Mouse (Mus musculus) midbrain, embryonic 16.5 days (tissue): ENCODE data around the gene Zkscan3. TPM values are rescaled to one million over a fixed set of nuclear protein-coding genes. Genes with fewer than 3 reads are reported as not detected.

Experiments
- ATAC-seq: fragments of 200-750 bp; cut with Nextera tagmentation; 2 replicates; pipeline ENCODE4 v1.8.0; 2017; ENCODE audit warnings: moderate TSS enrichment
- H3K27ac ChIP-seq: fragments of 300-500 bp; sonication (generic); 2 replicates; pipeline ENCODE4 v1.5.1; 2014; ENCODE audit warnings: mild to moderate bottlenecking, low read length, mixed read lengths
- H3K27me3 ChIP-seq: fragments of 300-500 bp; sonication (generic); 2 replicates; pipeline ENCODE4 v1.6.1; 2014; ENCODE audit warnings: low read depth, low read length, mixed read lengths; ENCODE audit not compliant: control insufficient read depth, insufficient read depth
- H3K36me3 ChIP-seq: fragments of 300-500 bp; sonication (generic); 2 replicates; pipeline ENCODE4 v1.6.1; 2014; ENCODE audit warnings: mild to moderate bottlenecking, low read length, moderate library complexity, mixed read lengths; ENCODE audit not compliant: control insufficient read depth, insufficient read depth
- H3K4me1 ChIP-seq: fragments of 300-500 bp; sonication (generic); 2 replicates; pipeline ENCODE4 v1.6.1; 2014; ENCODE audit warnings: mild to moderate bottlenecking, low read length, mixed read lengths; ENCODE audit not compliant: control insufficient read depth, insufficient read depth
- H3K4me2 ChIP-seq: fragments of 300-500 bp; sonication (generic); 2 replicates; pipeline ENCODE4 v1.6.1; 2014; ENCODE audit warnings: mild to moderate bottlenecking, low read length, mixed read lengths
- H3K4me3 ChIP-seq: fragments of 300-500 bp; sonication (generic); 2 replicates; pipeline ENCODE4 v1.5.1; 2014; ENCODE audit warnings: low read depth, mild to moderate bottlenecking, low read length, moderate library complexity, mixed read lengths
- H3K9ac ChIP-seq: fragments of 300-500 bp; sonication (generic); 2 replicates; pipeline ENCODE4 v1.6.1; 2014; ENCODE audit warnings: low read depth, low read length, mixed read lengths
- H3K9me3 ChIP-seq: fragments of 300-500 bp; sonication (generic); replicated peaks from 2 replicates; pipeline ENCODE4 v1.6.1; 2014; ENCODE audit warnings: mild to moderate bottlenecking, low read length, mixed read lengths; ENCODE audit not compliant: control insufficient read depth, poor library complexity, severe bottlenecking
- WGBS: fragments of 180-500 bp; shearing (Covaris S2); extraction: QIAGEN DNeasy Blood & Tissue Kit; methylation state at CpG from one replicate; pipeline ENCODE4 v1.1.7; 2014; 5-methylcytosine and 5-hydroxymethylcytosine counted together
- microRNA counts: library from miRNA; unstranded; fragments of <30 nt; microRNA quantifications from one replicate; lab custom pipeline; 2016
- microRNA-seq: library from miRNA; unstranded; fragments of <30 nt; microRNA quantifications from one replicate; pipeline ENCODE4, GENCODE M21; 2017
- polyA plus RNA-seq: library from polyadenylated mRNA; unstranded; fragments of >200 nt; fragmentation: Nextera tagmentation; extraction: Ambion mirVana; gene quantifications from 2 replicates; pipeline ENCODE4 v1.2.1, GENCODE M21; 2015

Zkscan3 gene
- polyA plus RNA-seq, 1 experiment from 2014 or later = 64.5 TPM

GRCm38 (mm10) chr13:21363719-21364118 is 38.8 kb downstream of the Zkscan3 start:
- Histone ChIP-seq H3K9me3 (no peaks in the 10 kb centered on the region), H3K36me3 (peaks cover 2% of the 10 kb centered on the region), H3K4me1 (peaks cover 26% of the 10 kb centered on the region), H3K4me2 (peak overlapping the region; percentile 64), H3K27me3 (no peaks in the 10 kb centered on the region), H3K4me3 (peak overlapping the region; percentile 61), H3K9ac (peak overlapping the region; percentile 41; the same call in 1 of the 2 replicates), H3K27ac (no peak overlapping the region)
- no peak for ATAC-seq
- WGBS = 59% methylated on average over 12 of the region's 12 CpGs

- Histone ChIP-seq H3K27ac (peak within 1 kb of the TSS; percentile 63), H3K4me1 (peaks cover 26% of the 10 kb centered on the region), H3K4me2 (peak within 1 kb of the TSS; percentile 64), H3K9ac (peak within 1 kb of the TSS; percentile 74), H3K9me3 (no peaks in the 10 kb centered on the region), H3K36me3 (no peaks in the 10 kb centered on the region; the same call in 1 of the 2 replicates), H3K27me3 (no peaks in the 10 kb centered on the region), H3K4me3 (peak within 1 kb of the TSS; percentile 61)
- ATAC-seq = peak; percentile 100
- under 1% methylated on average over 29 of the region's 29 CpGs for WGBS
Measured at GRCm38 (mm10) chr13:21362621-21363248, 39.8 kb downstream of the Zkscan3 start, which contains the start of gene Zscan12. Gene Zscan12 (plus strand): TSS chr13:21362820.

- no peak overlapping the region for H3K4me2 ChIP-seq
- no peak for ATAC-seq
- H3K9ac ChIP-seq = no peak overlapping the region
- no peaks in the 10 kb centered on the region for H3K36me3 ChIP-seq
- H3K27me3 ChIP-seq = no peaks in the 10 kb centered on the region
- no peaks in the 10 kb centered on the region for H3K9me3 ChIP-seq
- no peak overlapping the region for H3K27ac ChIP-seq
- H3K4me3 ChIP-seq = no peak overlapping the region
- no peaks in the 10 kb centered on the region for H3K4me1 ChIP-seq
Measured at GRCm38 (mm10) chr13:21350593-21350992, 52.0 kb downstream of the Zkscan3 start.

DNA sequence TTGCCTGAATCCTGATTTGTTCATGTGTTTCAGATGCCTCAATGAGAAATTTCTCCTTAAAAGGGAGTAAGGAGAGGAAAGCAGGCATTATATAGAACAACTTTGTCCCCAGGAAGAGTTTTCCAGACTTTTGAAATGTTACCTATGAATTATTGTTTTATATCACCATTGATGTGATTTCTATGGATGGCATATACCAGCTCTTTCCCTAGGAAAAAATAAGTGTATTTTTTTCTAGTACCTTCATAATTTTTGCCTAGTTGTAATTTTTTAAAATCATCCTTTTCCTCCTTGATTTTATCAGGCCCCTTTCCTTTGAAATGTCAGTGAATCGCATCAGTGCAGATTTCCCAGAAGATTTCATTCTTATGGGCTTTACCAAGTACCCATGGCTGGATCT is 55.9 kb downstream of the Zkscan3 start, which contains the start of gene Olfr1367:
Olfr1367 (plus strand) TSS at position 301 of the 400 bp plus-strand sequence.
- Histone ChIP-seq H3K4me1 (no peaks in the 10 kb centered on the region), H3K27me3 (no peaks in the 10 kb centered on the region), H3K36me3 (no peaks in the 10 kb centered on the region), H3K27ac (no peak within 1 kb of the TSS), H3K9me3 (no peaks in the 10 kb centered on the region), H3K9ac (no peak within 1 kb of the TSS), H3K4me3 (no peak within 1 kb of the TSS), H3K4me2 (no peak within 1 kb of the TSS)
- ATAC-seq = no peak
- 86% methylated on average over 1 of the region's 1 CpGs for WGBS

MicroRNAs encoded within 50 kb of the gene (microRNA counts, 519-probe panel; counts per million panel counts)
- microRNA mmu-miR-1896 (lab: Ali Mortazavi, UCI) = 2,683 counts per million, percentile 80 among the panel's probes with 10 or more counts

Small RNAs within 50 kb of the gene (microRNA-seq; reads per million reads assigned to microRNA genes)
- gene Mir1896 (not detected), gene Mir6942 (not detected)

Other genes with a start within 250 kb of the Zkscan3 start
- gene Trim27, start 223.3 kb downstream of the Zkscan3 start, polyA plus RNA-seq = 70.6 and 73.6 TPM in 2 replicates
- not detected in 2 replicates for gene Gpx5, start 110.0 kb downstream of the Zkscan3 start, polyA plus RNA-seq
- gene Gpx6, start 90.6 kb downstream of the Zkscan3 start, polyA plus RNA-seq = 0.54 TPM in 1 of 2 replicates, not detected in the other
- not detected in 2 replicates for gene Olfr1367, start 55.8 kb downstream of the Zkscan3 start, polyA plus RNA-seq
- gene Zscan12, start 39.9 kb downstream of the Zkscan3 start, polyA plus RNA-seq = 11.5 and 13.5 TPM in 2 replicates
- gene Pgbd1, start 38.3 kb upstream of the Zkscan3 start, polyA plus RNA-seq = 4.6 and 4.8 TPM in 2 replicates
- gene Zscan26, start 51.0 kb upstream of the Zkscan3 start, polyA plus RNA-seq = 21.5 and 23.4 TPM in 2 replicates
- 3.8 and 4.5 TPM in 2 replicates for gene Nkapl, start 65.8 kb upstream of the Zkscan3 start, polyA plus RNA-seq
- gene Zkscan4, start 76.2 kb upstream of the Zkscan3 start, polyA plus RNA-seq = 12.0 and 13.2 TPM in 2 replicates
- gene Gm10065, start 76.7 kb upstream of the Zkscan3 start, polyA plus RNA-seq = not detected in 2 replicates
- 0.43 and 0.56 TPM in 2 replicates for gene AK157302, start 92.5 kb upstream of the Zkscan3 start, polyA plus RNA-seq
- gene Gm11273, start 98.7 kb upstream of the Zkscan3 start, polyA plus RNA-seq = 4.3 and 7.3 TPM in 2 replicates
- gene Zkscan8, start 128.4 kb upstream of the Zkscan3 start, polyA plus RNA-seq = 4.1 and 4.3 TPM in 2 replicates
- 0.09 and 0.15 TPM in 2 replicates for gene Olfr1366, start 140.1 kb upstream of the Zkscan3 start, polyA plus RNA-seq
- not detected in 2 replicates for gene Olfr1535, start 157.1 kb upstream of the Zkscan3 start, polyA plus RNA-seq
- gene Olfr1364, start 179.0 kb upstream of the Zkscan3 start, polyA plus RNA-seq = not detected in 2 replicates
- not detected in 2 replicates for gene Olfr1362, start 211.3 kb upstream of the Zkscan3 start, polyA plus RNA-seq
- gene Olfr11, start 239.8 kb upstream of the Zkscan3 start, polyA plus RNA-seq = 0.07 TPM in 1 of 2 replicates, not detected in the other